In the genomic region with DNA sequence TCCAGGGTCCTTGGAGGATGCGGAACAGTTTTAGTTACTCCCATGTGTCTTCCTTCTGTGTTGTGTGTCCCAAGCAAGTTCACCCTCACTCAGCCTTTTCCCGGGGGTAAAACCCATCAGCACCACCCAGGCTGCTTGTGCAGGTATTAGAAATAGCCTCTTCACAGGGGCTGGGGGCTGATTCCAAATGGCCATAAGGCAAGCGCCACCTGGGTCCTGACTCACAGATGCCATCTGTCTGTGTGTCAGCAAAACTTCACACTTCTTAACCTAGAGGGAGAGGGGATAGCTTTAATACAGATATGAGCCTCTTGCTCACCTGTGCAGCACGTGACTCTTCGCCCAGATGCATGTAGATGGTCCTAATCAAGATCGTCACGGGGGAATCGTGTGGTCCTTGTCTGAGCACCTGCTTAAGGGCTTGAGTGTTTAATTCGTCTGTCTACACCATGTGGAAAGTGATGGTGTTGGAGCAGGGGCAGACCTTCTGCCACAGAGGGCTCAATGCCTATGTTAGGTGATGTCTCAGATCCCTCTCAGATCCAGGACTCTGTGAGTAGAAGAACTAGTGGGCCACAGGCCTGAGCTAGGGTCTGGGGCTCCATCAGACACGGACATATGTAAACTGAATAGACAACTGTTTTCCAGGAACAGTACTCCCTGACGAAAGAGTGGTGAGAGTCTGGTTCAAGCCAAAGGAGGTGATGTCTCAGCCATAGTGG, we compare ENCODE assay signal across 17 mouse cellular contexts. TPM values are rescaled to one million over a fixed set of nuclear protein-coding genes. Genes with fewer than 3 reads are reported as not detected.
DNase-seq lines count a peak whose midpoint lies in the region; ATAC-seq and TF ChIP-seq lines count a peak whose summit lies in the region.
"Had no signal": no experiment of that assay in that cellular context is flagged by ENCODE, and none has a peak within 500 bp of the region (broad histone marks: within the 10 kb centered on the region; RNA-seq: fewer than 3 reads in every experiment).

No protein-coding gene starts in this region.

- H3K27ac ChIP-seq in hindbrain, embryonic 15.5 days (replicated peaks), result no peak overlapping the region
- no peak overlapping the region for H3K27ac ChIP-seq in olfactory bulb, adult 2 months (ENCODE audit: insufficient read depth, low read depth, low read length)
- no peak overlapping the region for H3K27ac ChIP-seq in heart, embryonic 10.5 days
- H3K27ac ChIP-seq: limb, embryonic 12.5 days had no signal

- ATAC-seq in hindbrain, embryonic 15.5 days (ENCODE audit: low FRiP score, low read depth), result no peak
- ATAC-seq: CD4-positive, CD25-positive, alpha-beta regulatory T cell, adult 4 months had no signal

- H3K4me1 ChIP-seq in hindbrain, embryonic 15.5 days (replicated peaks), result peaks cover 55% of the 10 kb centered on the region
- peaks cover 41% of the 10 kb centered on the region for H3K4me1 ChIP-seq in olfactory bulb, adult 2 months (ENCODE audit: control insufficient read depth, insufficient read depth, low read length)
- peaks cover 17% of the 10 kb centered on the region for H3K4me1 ChIP-seq in heart, embryonic 10.5 days

- H3K27me3 ChIP-seq in hindbrain, embryonic 15.5 days, result no peaks in the 10 kb centered on the region
- peaks cover 93% of the 10 kb centered on the region for H3K27me3 ChIP-seq in heart, embryonic 10.5 days (ENCODE audit: insufficient read depth, poor library complexity, severe bottlenecking)

- DNase-seq in left cerebral cortex, postnatal 4 days, result peak; percentile 30
- DNase-seq in left cerebral cortex, postnatal 36 days (ENCODE audit: low spot score in 2 of 2), result no peak
- peak; percentile 85 for DNase-seq in cerebellum, adult 9-10 months
- DNase-seq in heart, embryonic 10.5 days (ENCODE audit: low spot score), result no peak
- no peak for DNase-seq in urinary bladder, postnatal 4 days (ENCODE audit: low spot score in 2 of 2)
- DNase-seq: adrenal gland, postnatal 36 days; kidney, postnatal 14 days; right cerebral cortex, postnatal 25 days had no signal

- H3K9ac ChIP-seq in hindbrain, embryonic 15.5 days, result peak overlapping the region; percentile 61; the same call in 1 of the 2 replicates
- H3K9ac ChIP-seq: limb, embryonic 12.5 days had no signal

- TF ChIP-seq POLR2A in olfactory bulb, adult 2 months (IDR thresholded peaks at IDR 0.05; ENCODE audit: insufficient read depth, low read depth, low read length), result no peak

- H3K4me2 ChIP-seq in hindbrain, embryonic 15.5 days, result peak overlapping the region; percentile 81

- TF ChIP-seq CTCF in olfactory bulb, adult 2 months (IDR thresholded peaks at IDR 0.05; ENCODE audit: insufficient read depth, low read depth, low read length), result no peak

- peak overlapping the region; percentile 65 for H3K4me3 ChIP-seq in hindbrain, embryonic 15.5 days
- H3K4me3 ChIP-seq in olfactory bulb, adult 2 months (ENCODE audit: insufficient read depth, low read depth, low read length), result 0 out of 2 replicates have a peak overlapping the region, but pooled peaks have one; percentile 7
- H3K4me3 ChIP-seq in heart, embryonic 10.5 days, result no peak overlapping the region

- intact Hi-C loops in left cerebral cortex, postnatal 4 days (cut with DNase I), result loop anchor here (10.0 kb wide), 2 partner anchors 86 to 264 kb away; no protein-coding TSS in a partner anchor
- intact Hi-C loops in left cerebral cortex, postnatal 36 days (cut with DNase I), result loop anchor here (5.0 kb wide), 1 partner anchor 64 kb away; no protein-coding TSS in a partner anchor

- 77% methylated on average over 11 of the region's 11 CpGs for WGBS in hindbrain, embryonic 15.5 days
- 86% methylated on average over 11 of the region's 11 CpGs for WGBS in olfactory bulb, adult 2 months
- WGBS in heart, embryonic 10.5 days, result 76% methylated on average over 11 of the region's 11 CpGs

- no peaks in the 10 kb centered on the region for H3K36me3 ChIP-seq in hindbrain, embryonic 15.5 days
- no peaks in the 10 kb centered on the region for H3K36me3 ChIP-seq in heart, embryonic 10.5 days
- H3K36me3 ChIP-seq: limb, embryonic 12.5 days had no signal

- no peaks in the 10 kb centered on the region for H3K9me3 ChIP-seq in hindbrain, embryonic 15.5 days
- no peaks in the 10 kb centered on the region for H3K9me3 ChIP-seq in heart, embryonic 10.5 days
- H3K9me3 ChIP-seq: limb, embryonic 12.5 days had no signal

RNA-seq across cellular contexts. Expression of a gene that starts 4.7 kb away (rescaled TPM):
- 10 to 100 TPM; 20.1 to 21.1 TPM for total RNA-seq in left cerebral cortex, postnatal 4 days (2021)
- 10 to 100 TPM in 1 of 2 experiments, 1 to 10 TPM in 1; 7.1 to 12.7 TPM for total RNA-seq in left cerebral cortex, postnatal 36 days (2021)
- polyA plus RNA-seq in hindbrain, embryonic 15.5 days (2015; fragmentation: Nextera tagmentation; extraction: Ambion mirVana), result 20.4 and 24.5 TPM in 2 replicates
- not detected in 2 replicates for polyA plus RNA-seq in olfactory bulb, adult 2 months (2012; ENCODE audit: insufficient read depth, insufficient read length, low replicate concordance, missing spikeins)
- polyA plus RNA-seq in heart, embryonic 10.5 days (2016; fragmentation: Nextera tagmentation; extraction: Ambion mirVana), result 0.21 and 0.64 TPM in 2 replicates
- total RNA-seq: common myeloid progenitor, adult 5-6 weeks; monocyte, adult 5-6 weeks had no signal
- polyA plus RNA-seq: CD4-positive, CD25-positive, alpha-beta regulatory T cell, adult 4 months; gonadal fat pad, adult 2 months; heart, embryonic 16.5 days; liver, embryonic 16.5 days had no signal

Comparison
In these comparisons a context has a peak if more than half of its experiments do, and no peak if none do; other contexts are left out.
1. DNase-seq: peak in left cerebral cortex, postnatal 4 days (single experiment) and cerebellum, adult 9-10 months (single experiment); none in left cerebral cortex, postnatal 36 days (0 of 2), heart, embryonic 10.5 days (single experiment) and urinary bladder, postnatal 4 days (0 of 2).